Mouse (Mus musculus) ES-E14 (cell line): ENCODE results near the gene Timm17a.

Experiments
- CHD2 ChIP-seq: IDR thresholded peaks from 2 replicates; pipeline ENCODE4 v1.6.1; 2014; ENCODE audit warnings: mild to moderate bottlenecking, low read depth, low read length, inconsistent platforms
- MAFK ChIP-seq: IDR thresholded peaks from 2 replicates; pipeline ENCODE4 v1.6.1; 2014; ENCODE audit warnings: mild to moderate bottlenecking, low read depth, low read length, inconsistent platforms; ENCODE audit not compliant: insufficient read depth
- ZC3H11A ChIP-seq: IDR thresholded peaks from 2 replicates; pipeline ENCODE4 v1.6.1; 2012; ENCODE audit warnings: low read depth, mild to moderate bottlenecking, inconsistent platforms, low read length, borderline replicate concordance

DNA sequence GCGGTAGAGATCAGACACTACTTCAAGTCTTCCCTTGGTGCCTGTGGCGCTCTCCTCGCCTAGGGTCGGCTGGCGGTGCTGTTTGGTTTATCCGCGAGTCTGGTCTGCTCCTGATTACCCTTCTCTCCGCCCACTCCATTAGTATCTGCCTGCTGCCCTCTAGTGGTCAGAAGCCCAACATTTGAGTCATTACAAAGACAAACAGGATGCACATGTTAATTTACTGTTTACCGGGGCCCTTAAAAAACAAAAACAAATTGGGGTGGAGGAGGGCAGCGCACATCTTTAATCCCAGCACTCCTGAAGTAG is 54.5 kb downstream of the Timm17a start:
- TF ChIP-seq CHD2 (no peak), ZC3H11A (peak; percentile 80; the same call in 1 of the 2 replicates), MAFK (no peak)
